Comparison of ENCODE assay signal across 8 mouse cellular contexts in genomic region chr19:7182273-7182949, GRCm38 (mm10). TPM values are rescaled to one million over a fixed set of nuclear protein-coding genes. Genes with fewer than 3 reads are reported as not detected.
DNase-seq lines count a peak whose midpoint lies in the region; ATAC-seq lines count a peak whose summit lies in the region.

No protein-coding gene starts in this region.

- H3K9me3 ChIP-seq in heart, embryonic 11.5 days (replicated peaks; ENCODE audit: control insufficient read depth, low read length): no peaks in the 10 kb centered on the region
- no peaks in the 10 kb centered on the region for H3K9me3 ChIP-seq in kidney, embryonic 14.5 days (ENCODE audit: control insufficient read depth, low read length)
- no peaks in the 10 kb centered on the region for H3K9me3 ChIP-seq in limb, embryonic 13.5 days
- no peaks in the 10 kb centered on the region for H3K9me3 ChIP-seq in midbrain, embryonic 16.5 days (replicated peaks; ENCODE audit: control insufficient read depth, low read length, poor library complexity, severe bottlenecking)

- H3K27me3 ChIP-seq in heart, embryonic 11.5 days (ENCODE audit: control insufficient read depth, insufficient read depth, low read length): peaks cover 71% of the 10 kb centered on the region
- H3K27me3 ChIP-seq in kidney, embryonic 14.5 days (ENCODE audit: control insufficient read depth, insufficient read depth, low read length): peaks cover 30% of the 10 kb centered on the region
- peaks cover 55% of the 10 kb centered on the region for H3K27me3 ChIP-seq in limb, embryonic 13.5 days
- H3K27me3 ChIP-seq in midbrain, embryonic 16.5 days (ENCODE audit: control insufficient read depth, insufficient read depth, low read depth, low read length): peaks cover 2% of the 10 kb centered on the region; the same call in 1 of the 2 replicates

- H3K4me3 ChIP-seq in heart, embryonic 11.5 days (ENCODE audit: low read depth, low read length): 0 out of 2 replicates have a peak overlapping the region, but pooled peaks have one; percentile 5
- H3K4me3 ChIP-seq in kidney, embryonic 14.5 days (ENCODE audit: low read length): no peak overlapping the region
- H3K4me3 ChIP-seq in limb, embryonic 13.5 days: peak overlapping the region; percentile 22
- no peak overlapping the region for H3K4me3 ChIP-seq in midbrain, embryonic 16.5 days (ENCODE audit: low read depth, low read length)

- ATAC-seq in heart, embryonic 11.5 days (replicated peaks; ENCODE audit: insufficient number of reproducible peaks, low FRiP score, low TSS enrichment): peak; percentile 39; the same call in 1 of the 2 replicates
- no peak for ATAC-seq in kidney, embryonic 14.5 days (ENCODE audit: low FRiP score, low TSS enrichment)
- peak; percentile 71 for ATAC-seq in limb, embryonic 13.5 days (ENCODE audit: low FRiP score, low read depth)
- ATAC-seq in midbrain, embryonic 16.5 days: peak; percentile 67
- no peak for ATAC-seq in erythroblast, adult 5-6 weeks (replicated peaks; ENCODE audit: low FRiP score, poor library complexity, severe bottlenecking)

- peaks cover 14% of the 10 kb centered on the region for H3K4me1 ChIP-seq in heart, embryonic 11.5 days (ENCODE audit: control insufficient read depth, insufficient read depth, low read length)
- H3K4me1 ChIP-seq in kidney, embryonic 14.5 days (ENCODE audit: control insufficient read depth, insufficient read depth, low read length): peaks cover 42% of the 10 kb centered on the region
- H3K4me1 ChIP-seq in limb, embryonic 13.5 days: peaks cover 74% of the 10 kb centered on the region
- peaks cover 18% of the 10 kb centered on the region for H3K4me1 ChIP-seq in midbrain, embryonic 16.5 days (ENCODE audit: control insufficient read depth, insufficient read depth, low read length)

- no peak overlapping the region for H3K27ac ChIP-seq in heart, embryonic 11.5 days (ENCODE audit: low read depth, low read length)
- no peak overlapping the region for H3K27ac ChIP-seq in kidney, embryonic 14.5 days (ENCODE audit: low read depth, low read length)
- peak overlapping the region; percentile 11; the same call in 1 of the 2 replicates for H3K27ac ChIP-seq in limb, embryonic 13.5 days
- H3K27ac ChIP-seq in midbrain, embryonic 16.5 days (ENCODE audit: low read length): no peak overlapping the region

- H3K9ac ChIP-seq in heart, embryonic 11.5 days (ENCODE audit: low read depth, low read length): no peak overlapping the region
- no peak overlapping the region for H3K9ac ChIP-seq in kidney, embryonic 14.5 days (ENCODE audit: low read depth, low read length)
- H3K9ac ChIP-seq in limb, embryonic 13.5 days: no peak overlapping the region; the same call in 1 of the 2 replicates
- H3K9ac ChIP-seq in midbrain, embryonic 16.5 days (ENCODE audit: low read depth, low read length): no peak overlapping the region

- H3K4me2 ChIP-seq in heart, embryonic 11.5 days: peak overlapping the region; percentile 51
- H3K4me2 ChIP-seq in kidney, embryonic 14.5 days (replicated peaks; ENCODE audit: low read depth, low read length): peak overlapping the region; percentile 19
- peak overlapping the region; percentile 57 for H3K4me2 ChIP-seq in limb, embryonic 13.5 days (replicated peaks)
- H3K4me2 ChIP-seq in midbrain, embryonic 16.5 days (ENCODE audit: low read length): peak overlapping the region; percentile 20; the same call in 1 of the 2 replicates

- 4% methylated on average over 23 of the region's 23 CpGs for WGBS in heart, embryonic 11.5 days (ENCODE audit: insufficient replicate concordance)
- WGBS in kidney, embryonic 14.5 days: 6% methylated on average over 21 of the region's 23 CpGs
- WGBS in limb, embryonic 13.5 days: 2% methylated on average over 23 of the region's 23 CpGs
- WGBS in midbrain, embryonic 16.5 days: 7% methylated on average over 23 of the region's 23 CpGs

- no peaks in the 10 kb centered on the region for H3K36me3 ChIP-seq in heart, embryonic 11.5 days (ENCODE audit: control insufficient read depth, insufficient read depth, low read length)
- H3K36me3 ChIP-seq in kidney, embryonic 14.5 days (ENCODE audit: control insufficient read depth, insufficient read depth, low read length): no peaks in the 10 kb centered on the region
- H3K36me3 ChIP-seq in limb, embryonic 13.5 days: no peaks in the 10 kb centered on the region
- H3K36me3 ChIP-seq in midbrain, embryonic 16.5 days (ENCODE audit: control insufficient read depth, insufficient read depth, low read length): no peaks in the 10 kb centered on the region

- DNase-seq in adrenal gland, postnatal 10 days: peak; percentile 79
- DNase-seq in cerebellum, adult 9-11 months: peak; percentile 78
- peak; percentile 53 for DNase-seq in thymus, postnatal 25 days

RNA-seq across cellular contexts. Expression of gene Otub1, which starts 23.7 kb away (rescaled TPM):
- total RNA-seq in adrenal gland, postnatal 10 days (2021): 100 to 1,000 TPM; 104 to 105 TPM
- 172 and 186 TPM in 2 replicates for polyA plus RNA-seq in heart, embryonic 11.5 days (2014; fragmentation: Nextera tagmentation; extraction: Ambion mirVana)
- polyA plus RNA-seq in kidney, embryonic 14.5 days (2014; fragmentation: Nextera tagmentation; extraction: Ambion mirVana): 237 and 255 TPM in 2 replicates
- 226 and 229 TPM in 2 replicates for polyA plus RNA-seq in limb, embryonic 13.5 days (2015; fragmentation: Nextera tagmentation; extraction: Ambion mirVana)
- polyA plus RNA-seq in midbrain, embryonic 16.5 days (2015; fragmentation: Nextera tagmentation; extraction: Ambion mirVana): 235 and 240 TPM in 2 replicates
- 17.3 TPM in 2 replicates for total RNA-seq in erythroblast, adult 5-6 weeks (2015; ENCODE audit: low replicate concordance)
- 15.5 and 23.1 TPM in 2 replicates for total RNA-seq in erythroblast, adult 5-6 weeks (2017; ENCODE audit: low replicate concordance)

RNA-seq across cellular contexts. Expression of gene Cox8a, which starts 35.0 kb away (rescaled TPM):
- total RNA-seq in adrenal gland, postnatal 10 days (2021): 1,000 to 10,000 TPM; 1,477 to 1,649 TPM
- 1,752 and 1,771 TPM in 2 replicates for polyA plus RNA-seq in heart, embryonic 11.5 days (2014; fragmentation: Nextera tagmentation; extraction: Ambion mirVana)
- 1,171 and 1,487 TPM in 2 replicates for polyA plus RNA-seq in kidney, embryonic 14.5 days (2014; fragmentation: Nextera tagmentation; extraction: Ambion mirVana)
- polyA plus RNA-seq in limb, embryonic 13.5 days (2015; fragmentation: Nextera tagmentation; extraction: Ambion mirVana): 734 and 747 TPM in 2 replicates
- 837 and 884 TPM in 2 replicates for polyA plus RNA-seq in midbrain, embryonic 16.5 days (2015; fragmentation: Nextera tagmentation; extraction: Ambion mirVana)
- 177 and 188 TPM in 2 replicates for total RNA-seq in erythroblast, adult 5-6 weeks (2015; ENCODE audit: low replicate concordance)
- total RNA-seq in erythroblast, adult 5-6 weeks (2017; ENCODE audit: low replicate concordance): 51.3 and 166 TPM in 2 replicates

RNA-seq across cellular contexts. Expression of gene Naa40, which starts 58.6 kb away (rescaled TPM):
- 10 to 100 TPM; 27.2 to 38.8 TPM for total RNA-seq in adrenal gland, postnatal 10 days (2021)
- polyA plus RNA-seq in heart, embryonic 11.5 days (2014; fragmentation: Nextera tagmentation; extraction: Ambion mirVana): 62.1 and 68.6 TPM in 2 replicates
- polyA plus RNA-seq in kidney, embryonic 14.5 days (2014; fragmentation: Nextera tagmentation; extraction: Ambion mirVana): 57.8 and 90.7 TPM in 2 replicates
- polyA plus RNA-seq in limb, embryonic 13.5 days (2015; fragmentation: Nextera tagmentation; extraction: Ambion mirVana): 58.0 and 60.1 TPM in 2 replicates
- polyA plus RNA-seq in midbrain, embryonic 16.5 days (2015; fragmentation: Nextera tagmentation; extraction: Ambion mirVana): 68.1 and 69.6 TPM in 2 replicates
- 12.5 and 20.1 TPM in 2 replicates for total RNA-seq in erythroblast, adult 5-6 weeks (2015; ENCODE audit: low replicate concordance)
- 14.5 and 15.1 TPM in 2 replicates for total RNA-seq in erythroblast, adult 5-6 weeks (2017; ENCODE audit: low replicate concordance)

Comparison
In these comparisons a context has a peak if more than half of its experiments do, and no peak if none do; other contexts are left out.
1. ATAC-seq: peak in heart, embryonic 11.5 days (single experiment), limb, embryonic 13.5 days (single experiment) and midbrain, embryonic 16.5 days (single experiment); none in kidney, embryonic 14.5 days (single experiment) and erythroblast, adult 5-6 weeks (single experiment).
2. H3K4me3 ChIP-seq: peak in heart, embryonic 11.5 days (single experiment) and limb, embryonic 13.5 days (single experiment); none in kidney, embryonic 14.5 days (single experiment) and midbrain, embryonic 16.5 days (single experiment).
3. Peak in every context shown above with its lines, with median percentiles within 50 percentile points of each other: DNase-seq and H3K4me2 ChIP-seq.